ENCODE assay signal across 8 mouse cellular contexts in the genomic region with DNA sequence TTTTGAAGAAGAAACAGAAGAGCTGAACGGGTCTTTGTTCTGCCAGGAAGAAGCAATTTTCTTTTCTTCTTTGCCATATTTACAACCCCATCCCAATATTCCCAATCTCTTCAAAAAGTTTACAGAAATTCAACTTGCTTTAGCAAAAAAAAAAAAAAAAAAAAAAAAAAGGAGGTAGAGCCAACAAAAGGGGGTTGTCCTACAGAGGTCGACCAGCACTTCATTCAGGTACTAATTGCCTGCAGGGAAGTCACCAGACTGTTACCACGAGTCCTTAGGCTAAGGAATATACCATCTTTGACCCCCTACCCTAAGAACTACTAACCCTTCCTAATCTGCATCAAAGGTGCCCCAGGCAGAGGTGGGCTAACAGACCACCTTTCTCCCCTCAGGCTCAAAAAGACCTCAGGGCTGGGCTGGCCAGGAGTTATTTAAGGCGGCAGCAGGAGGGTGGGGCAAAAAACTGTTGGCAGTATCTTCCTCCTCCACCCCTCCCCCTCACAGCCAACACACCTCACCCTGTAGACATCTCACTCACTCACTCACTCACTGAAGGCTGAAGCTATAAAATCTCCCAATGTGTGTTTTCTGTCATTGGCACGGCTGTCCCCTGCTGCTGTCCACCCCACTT. TPM values are rescaled to one million over a fixed set of nuclear protein-coding genes. Genes with fewer than 3 reads are reported as not detected.
A peak's percentile ranks its signal among the peaks of the same experiment; 100 is the strongest.
DNase-seq lines count a peak whose midpoint lies in the region; ATAC-seq lines count a peak whose summit lies in the region.

No protein-coding gene starts in this region.

- H3K36me3 ChIP-seq in lung, embryonic 16.5 days (ENCODE audit: control insufficient read depth, insufficient read depth, low read length), result no peaks in the 10 kb centered on the region
- no peaks in the 10 kb centered on the region for H3K36me3 ChIP-seq in stomach, embryonic 16.5 days (ENCODE audit: control insufficient read depth, insufficient read depth, low read length)

- H3K4me2 ChIP-seq in lung, embryonic 16.5 days (ENCODE audit: low read depth, low read length), result peak overlapping the region; percentile 96
- peak overlapping the region; percentile 94 for H3K4me2 ChIP-seq in stomach, embryonic 16.5 days (ENCODE audit: low read depth, low read length)

- H3K27me3 ChIP-seq in lung, embryonic 16.5 days (ENCODE audit: control insufficient read depth, insufficient read depth, low read depth, low read length), result no peaks in the 10 kb centered on the region
- no peaks in the 10 kb centered on the region for H3K27me3 ChIP-seq in stomach, embryonic 16.5 days (ENCODE audit: control insufficient read depth, insufficient read depth, low read length)

- 13% methylated on average over 5 of the region's 5 CpGs for WGBS in lung, embryonic 16.5 days
- WGBS in stomach, embryonic 16.5 days, result 27% methylated on average over 5 of the region's 5 CpGs

- intact Hi-C loops in heart, postnatal 14 days (cut with DNase I), result loop anchor here (2.0 to 5.0 kb wide), 3 partner anchors 34 to 117 kb away; no protein-coding TSS in a partner anchor

- peaks cover 4% of the 10 kb centered on the region; the same call in 1 of the 2 replicates for H3K9me3 ChIP-seq in lung, embryonic 16.5 days (ENCODE audit: control insufficient read depth, low read length)
- no peaks in the 10 kb centered on the region for H3K9me3 ChIP-seq in stomach, embryonic 16.5 days (replicated peaks; ENCODE audit: control insufficient read depth, low read length)

- ATAC-seq in lung, embryonic 16.5 days (ENCODE audit: low read depth), result no peak
- ATAC-seq in stomach, embryonic 16.5 days (ENCODE audit: insufficient read depth, low FRiP score), result no peak

- peak overlapping the region; percentile 24; the same call in 1 of the 2 replicates for H3K9ac ChIP-seq in lung, embryonic 16.5 days (ENCODE audit: low read length)
- H3K9ac ChIP-seq in stomach, embryonic 16.5 days (ENCODE audit: low read length), result peak overlapping the region; percentile 89

- DNase-seq in right cerebral cortex, postnatal 25 days, result peak; percentile 27
- DNase-seq in right cerebral cortex, postnatal 14 days, result no peak
- DNase-seq in cerebellum, postnatal 36 days, result peak; percentile 22 to 26
- DNase-seq in heart, postnatal 14 days, result peak; percentile 46 to 57
- DNase-seq in layer of hippocampus, adult 9-11 months, result no peak
- no peak for DNase-seq in left cerebral cortex, adult 9 months (ENCODE audit: low spot score in 2 of 2)

- H3K4me1 ChIP-seq in lung, embryonic 16.5 days (replicated peaks; ENCODE audit: control insufficient read depth, insufficient read depth, low read length), result peaks cover 25% of the 10 kb centered on the region
- H3K4me1 ChIP-seq in stomach, embryonic 16.5 days (ENCODE audit: control insufficient read depth, insufficient read depth, low read length), result peaks cover 13% of the 10 kb centered on the region; the same call in 1 of the 2 replicates

- no peak overlapping the region for H3K27ac ChIP-seq in lung, embryonic 16.5 days (ENCODE audit: low read length)
- H3K27ac ChIP-seq in stomach, embryonic 16.5 days (ENCODE audit: low read length), result peak overlapping the region; percentile 13

- H3K4me3 ChIP-seq in lung, embryonic 16.5 days (ENCODE audit: low read length), result peak overlapping the region; percentile 74
- H3K4me3 ChIP-seq in stomach, embryonic 16.5 days (replicated peaks; ENCODE audit: low read length), result peak overlapping the region; percentile 79

RNA-seq across cellular contexts. Expression of gene Sorbs1, which starts 1.8 kb away (rescaled TPM):
- total RNA-seq in heart, postnatal 14 days (2021), result 100 to 1,000 TPM; 523 to 539 TPM
- 45.9 and 51.5 TPM in 2 replicates for polyA plus RNA-seq in lung, embryonic 16.5 days (2015; fragmentation: Nextera tagmentation; extraction: Ambion mirVana)
- 106 and 114 TPM in 2 replicates for polyA plus RNA-seq in stomach, embryonic 16.5 days (2015; fragmentation: Nextera tagmentation; extraction: Ambion mirVana)

Comparison
In these comparisons a context has a peak if more than half of its experiments do, and no peak if none do; other contexts are left out.
1. DNase-seq: peak in right cerebral cortex, postnatal 25 days (single experiment), cerebellum, postnatal 36 days (2 of 2) and heart, postnatal 14 days (2 of 2); none in right cerebral cortex, postnatal 14 days (single experiment), layer of hippocampus, adult 9-11 months (single experiment) and left cerebral cortex, adult 9 months (0 of 2).